Comparison of ENCODE assay signal across 8 mouse cellular contexts in genomic region chr9:90446957-90447356, GRCm38 (mm10).
A peak's percentile ranks its signal among the peaks of the same experiment; 100 is the strongest.
DNase-seq lines count a peak whose midpoint lies in the region; ATAC-seq and TF ChIP-seq lines count a peak whose summit lies in the region.

No protein-coding gene starts in this region.

- H3K27me3 ChIP-seq in cerebellum, adult 2 months (ENCODE audit: control insufficient read depth, insufficient read depth, low read length): no peaks in the 10 kb centered on the region
- H3K27me3 ChIP-seq in stomach, postnatal 0 days (ENCODE audit: control insufficient read depth, insufficient read depth, low read length): no peaks in the 10 kb centered on the region

- no peaks in the 10 kb centered on the region for H3K9me3 ChIP-seq in stomach, postnatal 0 days (ENCODE audit: control insufficient read depth, low read length)

- no peaks in the 10 kb centered on the region for H3K36me3 ChIP-seq in stomach, postnatal 0 days (ENCODE audit: control insufficient read depth, insufficient read depth, low read length)

- DNase-seq in gastrocnemius, adult 2 months: no peak
- DNase-seq in gastrocnemius, postnatal 14 days: no peak
- peak; percentile 19 for DNase-seq in right cerebral cortex, adult 18-20 months
- DNase-seq in right cerebral cortex, postnatal 10 days (ENCODE audit: low spot score in 2 of 2): no peak
- peak; percentile 13 to 27 for DNase-seq in cerebellum, adult 2 months
- DNase-seq in layer of hippocampus, adult 2 months (ENCODE audit: low spot score in 2 of 2): peak; percentile 30 to 35
- DNase-seq in stomach, postnatal 0 days (ENCODE audit: low spot score): no peak

- TF ChIP-seq EP300 in stomach, postnatal 0 days (optimal IDR thresholded peaks at IDR 0.05): no peak

- H3K4me3 ChIP-seq in gastrocnemius, adult 2 months: no peak overlapping the region
- H3K4me3 ChIP-seq in cerebellum, adult 2 months (replicated peaks; ENCODE audit: insufficient read depth, low read depth, low read length): no peak overlapping the region
- no peak overlapping the region for H3K4me3 ChIP-seq in layer of hippocampus, adult 2 months
- no peak overlapping the region for H3K4me3 ChIP-seq in stomach, postnatal 0 days (ENCODE audit: low read depth, low read length)

- TF ChIP-seq CTCF in gastrocnemius, adult 2 months (IDR thresholded peaks at IDR 0.05): peak; percentile 74
- TF ChIP-seq CTCF in cerebellum, adult 2 months (IDR thresholded peaks at IDR 0.05; ENCODE audit: borderline replicate concordance, insufficient read depth, low read depth, low read length): peak; percentile 64
- peak; percentile 88 for TF ChIP-seq CTCF in layer of hippocampus, adult 2 months (conservative IDR thresholded peaks at IDR 0.05)
- peak; percentile 81 for TF ChIP-seq CTCF in stomach, postnatal 0 days (IDR thresholded peaks at IDR 0.05; ENCODE audit: low read depth)

- intact Hi-C loops in gastrocnemius, adult 2 months (cut with DNase I): loop anchor here (1.0 kb wide), 1 partner anchor 241 kb away; no protein-coding TSS in a partner anchor
- intact Hi-C loops in gastrocnemius, postnatal 14 days (cut with DNase I; ENCODE audit: low total_unique reads): loop anchor here (2.0 kb wide), 1 partner anchor 240 kb away; no protein-coding TSS in a partner anchor

- no peak for TF ChIP-seq POLR2A in cerebellum, adult 2 months (IDR thresholded peaks at IDR 0.05; ENCODE audit: borderline replicate concordance, insufficient read depth, low read length)

- no peak overlapping the region for H3K27ac ChIP-seq in gastrocnemius, adult 2 months
- no peak overlapping the region for H3K27ac ChIP-seq in cerebellum, adult 2 months (ENCODE audit: insufficient read depth, low read length)
- H3K27ac ChIP-seq in layer of hippocampus, adult 2 months: no peak overlapping the region
- H3K27ac ChIP-seq in stomach, postnatal 0 days (replicated peaks): no peak overlapping the region

- WGBS in cerebellum, adult 2 months: 18% methylated on average over 4 of the region's 4 CpGs
- 12% methylated on average over 4 of the region's 4 CpGs for whole genome bisulfite sequencing in stomach, postnatal 0 days

- H3K9ac ChIP-seq in stomach, postnatal 0 days (ENCODE audit: low read length): no peak overlapping the region

- H3K4me2 ChIP-seq in stomach, postnatal 0 days (replicated peaks; ENCODE audit: low read depth): no peak overlapping the region

- no peaks in the 10 kb centered on the region for H3K4me1 ChIP-seq in cerebellum, adult 2 months (ENCODE audit: control insufficient read depth, insufficient read depth, low read length)
- no peaks in the 10 kb centered on the region for H3K4me1 ChIP-seq in stomach, postnatal 0 days (replicated peaks; ENCODE audit: control insufficient read depth, insufficient read depth)

- no peak for ATAC-seq in stomach, postnatal 0 days (ENCODE audit: low FRiP score, low TSS enrichment)
- ATAC-seq in activated CD4-positive, CD25-positive, alpha-beta regulatory T cell, adult 4 months: no peak

Comparison
In these comparisons a context has a peak if more than half of its experiments do, and no peak if none do; other contexts are left out.
1. DNase-seq: peak in right cerebral cortex, adult 18-20 months (single experiment), cerebellum, adult 2 months (2 of 2) and layer of hippocampus, adult 2 months (2 of 2); none in gastrocnemius, adult 2 months (single experiment), gastrocnemius, postnatal 14 days (single experiment), right cerebral cortex, postnatal 10 days (0 of 2) and stomach, postnatal 0 days (single experiment).
2. Peak in every context shown above with its lines, with median percentiles within 50 percentile points of each other: CTCF ChIP-seq.